Mouse (Mus musculus) heart, embryonic 10.5 days (tissue): ENCODE results near the gene Cryga. TPM values are rescaled to one million over a fixed set of nuclear protein-coding genes. Genes with fewer than 3 reads are reported as not detected.

Experiments
- DNase-seq: peaks from one replicate; pipeline ENCODE4 v3.0.0-alpha.2; 2017; ENCODE audit warnings: low spot score
- H3K27ac ChIP-seq: fragments of 300-500 bp; sonication (generic); 2 replicates; pipeline ENCODE4 v1.5.1; 2016; ENCODE audit warnings: mild to moderate bottlenecking
- H3K27me3 ChIP-seq: fragments of 300-500 bp; sonication (generic); 2 replicates; pipeline ENCODE4 v1.6.1; 2016; ENCODE audit warnings: mild to moderate bottlenecking; ENCODE audit not compliant: poor library complexity, insufficient read depth, severe bottlenecking
- H3K36me3 ChIP-seq: fragments of 300-500 bp; sonication (generic); 2 replicates; pipeline ENCODE4 v1.6.1; 2016; ENCODE audit warnings: mild to moderate bottlenecking, moderate library complexity
- H3K4me1 ChIP-seq: fragments of 300-500 bp; sonication (generic); 2 replicates; pipeline ENCODE4 v1.6.1; 2016; ENCODE audit warnings: mild to moderate bottlenecking
- H3K4me3 ChIP-seq: fragments of 300-500 bp; sonication (generic); 2 replicates; pipeline ENCODE4 v1.5.1; 2016; ENCODE audit warnings: mild to moderate bottlenecking, moderate library complexity
- H3K9me3 ChIP-seq: fragments of 300-500 bp; sonication (generic); 2 replicates; pipeline ENCODE4 v1.6.1; 2016; ENCODE audit warnings: mild to moderate bottlenecking, moderate library complexity
- WGBS: fragments of 180-500 bp; shearing (Covaris S2); methylation state at CpG from one replicate; pipeline ENCODE4 v1.1.7; 2016; 5-methylcytosine and 5-hydroxymethylcytosine counted together
- polyA plus RNA-seq: library from polyadenylated mRNA; unstranded; fragments of >200 nt; fragmentation: Nextera tagmentation; extraction: Ambion mirVana; gene quantifications from 2 replicates; pipeline ENCODE4 v1.2.1, GENCODE M21; 2016

Gene Cryga
- polyA plus RNA-seq: not detected in 2 replicates

GRCm38 (mm10) chr1:65103273-65103672, at the start of gene Cryga:
TSS of gene Cryga (minus strand) at chr1:65103373.
- H3K27me3 ChIP-seq: no peaks in the 10 kb centered on the region
- no peaks in the 10 kb centered on the region for H3K36me3 ChIP-seq
- H3K27ac ChIP-seq: no peak within 1 kb of the TSS
- no peaks in the 10 kb centered on the region for H3K4me1 ChIP-seq
- H3K4me3 ChIP-seq: no peak within 1 kb of the TSS
- no peaks in the 10 kb centered on the region for H3K9me3 ChIP-seq
- 86% methylated on average over 11 of the region's 11 CpGs for WGBS
- no peak for DNase-seq

DNA sequence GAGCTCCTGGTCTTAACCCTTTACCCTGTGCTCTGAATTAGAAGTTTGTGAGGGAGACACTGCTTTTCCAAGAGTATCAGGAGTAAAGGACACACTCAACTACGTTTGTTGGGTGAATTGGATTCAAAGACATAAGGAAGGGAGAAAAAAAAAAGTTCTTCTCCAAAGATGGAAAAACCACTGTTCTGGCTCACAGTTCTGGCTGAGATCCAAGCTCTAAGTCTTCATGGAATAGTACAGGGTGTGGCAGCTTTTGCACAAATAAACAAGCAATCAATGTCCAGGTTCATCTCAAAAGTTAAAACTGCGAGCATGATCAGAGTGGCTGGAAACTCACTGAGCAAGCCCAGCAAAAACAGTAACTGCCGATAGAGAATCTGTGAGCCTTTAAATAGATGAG, 44.8 kb upstream of the Cryga start:
- 77% methylated on average over 3 of the region's 3 CpGs for WGBS
- H3K9me3 ChIP-seq: no peaks in the 10 kb centered on the region
- H3K27me3 ChIP-seq: no peaks in the 10 kb centered on the region
- H3K36me3 ChIP-seq: no peaks in the 10 kb centered on the region
- DNase-seq: no peak
- no peak overlapping the region for H3K27ac ChIP-seq
- no peaks in the 10 kb centered on the region for H3K4me1 ChIP-seq
- H3K4me3 ChIP-seq: no peak overlapping the region

DNA sequence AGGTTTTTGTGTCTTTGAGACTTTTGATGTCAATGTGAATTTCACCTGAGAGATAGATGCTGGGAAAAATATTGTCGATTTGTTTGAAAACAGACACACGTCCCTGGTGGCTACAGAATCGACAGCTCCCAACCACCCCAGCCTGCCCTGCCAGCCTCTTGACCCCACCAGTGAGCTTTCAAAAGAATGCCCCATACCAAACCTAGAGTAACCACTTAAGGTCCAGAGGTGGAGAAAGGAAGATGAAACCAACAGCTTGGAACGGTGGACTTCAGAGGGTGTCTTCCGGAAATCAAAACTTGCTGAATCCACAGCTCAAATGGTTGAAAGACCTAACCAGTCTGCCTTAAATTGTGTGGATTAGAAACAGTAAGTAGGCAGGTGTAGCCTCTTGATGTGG, 44.2 kb upstream of the Cryga start:
- WGBS: 88% methylated on average over 5 of the region's 5 CpGs
- Histone ChIP-seq H3K4me1 (no peaks in the 10 kb centered on the region), H3K4me3 (no peak overlapping the region), H3K9me3 (no peaks in the 10 kb centered on the region), H3K36me3 (no peaks in the 10 kb centered on the region), H3K27ac (no peak overlapping the region), H3K27me3 (no peaks in the 10 kb centered on the region)
- no peak for DNase-seq

- Histone ChIP-seq H3K4me1 (no peaks in the 10 kb centered on the region), H3K36me3 (no peaks in the 10 kb centered on the region), H3K27ac (no peak overlapping the region), H3K27me3 (no peaks in the 10 kb centered on the region), H3K4me3 (no peak overlapping the region), H3K9me3 (no peaks in the 10 kb centered on the region)
- 33% methylated on average over 2 of the region's 2 CpGs for WGBS
- DNase-seq: no peak
Observed at GRCm38 (mm10) chr1:65146601-65147000, 43.4 kb upstream of the Cryga start.

- H3K36me3 ChIP-seq: no peaks in the 10 kb centered on the region
- H3K4me1 ChIP-seq: no peaks in the 10 kb centered on the region
- 95% methylated on average over 2 of the region's 2 CpGs for WGBS
- no peaks in the 10 kb centered on the region for H3K27me3 ChIP-seq
- H3K27ac ChIP-seq: no peak overlapping the region
- DNase-seq: no peak
- no peak overlapping the region for H3K4me3 ChIP-seq
- no peaks in the 10 kb centered on the region for H3K9me3 ChIP-seq
Observed at GRCm38 (mm10) chr1:65144783-65145182, 41.6 kb upstream of the Cryga start.

- Histone ChIP-seq H3K9me3 (no peaks in the 10 kb centered on the region), H3K4me3 (no peak overlapping the region), H3K36me3 (no peaks in the 10 kb centered on the region), H3K27me3 (no peaks in the 10 kb centered on the region), H3K27ac (no peak overlapping the region), H3K4me1 (no peaks in the 10 kb centered on the region)
- 83% methylated on average over 6 of the region's 6 CpGs for WGBS
- DNase-seq: no peak
Observed at GRCm38 (mm10) chr1:65137560-65137959, 34.4 kb upstream of the Cryga start.

DNA sequence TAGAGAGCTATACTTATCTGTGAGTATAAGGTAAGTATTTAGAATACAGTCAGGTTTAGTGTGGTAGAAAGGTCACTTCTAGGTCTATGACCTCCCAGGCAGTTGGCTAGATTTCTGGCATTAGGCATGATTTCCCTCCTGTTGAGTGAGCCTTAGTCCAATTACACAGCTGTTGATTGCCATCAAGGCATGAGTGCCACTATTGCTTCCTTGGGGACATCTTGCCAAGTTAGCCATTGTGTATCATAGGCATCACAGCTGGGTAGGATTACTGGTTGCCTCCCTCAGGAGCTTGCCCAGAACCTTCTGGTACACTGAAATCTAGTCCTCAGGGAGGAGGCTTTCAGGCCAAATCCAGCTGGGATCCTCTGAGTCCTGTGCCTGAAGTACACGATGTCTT, 29.7 kb upstream of the Cryga start:
- no peaks in the 10 kb centered on the region for H3K27me3 ChIP-seq
- WGBS: 88% methylated on average over 1 of the region's 1 CpGs
- no peaks in the 10 kb centered on the region for H3K9me3 ChIP-seq
- no peaks in the 10 kb centered on the region for H3K4me1 ChIP-seq
- no peaks in the 10 kb centered on the region for H3K36me3 ChIP-seq
- DNase-seq: no peak
- no peak overlapping the region for H3K4me3 ChIP-seq
- no peak overlapping the region for H3K27ac ChIP-seq

DNA sequence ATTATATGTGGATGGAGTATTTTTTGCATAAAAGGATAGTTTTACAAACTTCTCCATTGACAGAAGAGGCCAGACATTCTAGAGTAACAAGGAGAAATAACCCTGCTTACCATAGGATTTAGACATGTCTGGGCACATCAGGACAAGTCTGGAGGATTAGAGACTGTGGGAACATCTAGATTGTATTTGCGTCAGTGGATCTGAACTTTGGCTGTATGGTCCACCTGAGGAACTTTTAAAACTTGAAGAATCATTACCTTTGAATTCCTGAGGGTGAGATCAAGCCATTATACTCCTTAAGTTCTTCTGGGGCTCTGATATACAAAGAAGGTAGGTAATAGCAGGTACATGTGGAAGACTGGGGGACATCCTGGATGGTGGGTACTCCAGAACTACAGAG, 28.5 kb upstream of the Cryga start:
- H3K9me3 ChIP-seq: no peaks in the 10 kb centered on the region
- DNase-seq: no peak
- H3K36me3 ChIP-seq: no peaks in the 10 kb centered on the region
- H3K27ac ChIP-seq: no peak overlapping the region
- H3K4me3 ChIP-seq: no peak overlapping the region
- no peaks in the 10 kb centered on the region for H3K4me1 ChIP-seq
- whole genome bisulfite sequencing: 78% methylated on average over 1 of the region's 1 CpGs
- no peaks in the 10 kb centered on the region for H3K27me3 ChIP-seq

- Histone ChIP-seq H3K36me3 (no peaks in the 10 kb centered on the region), H3K4me3 (no peak overlapping the region), H3K4me1 (no peaks in the 10 kb centered on the region), H3K27me3 (no peaks in the 10 kb centered on the region), H3K9me3 (no peaks in the 10 kb centered on the region), H3K27ac (no peak overlapping the region)
- no peak for DNase-seq
- 70% methylated on average over 3 of the region's 3 CpGs for WGBS
Observed at GRCm38 (mm10) chr1:65130226-65130625, 27.1 kb upstream of the Cryga start.

- H3K9me3 ChIP-seq: no peaks in the 10 kb centered on the region
- H3K27me3 ChIP-seq: no peaks in the 10 kb centered on the region
- DNase-seq: no peak
- no peak overlapping the region for H3K4me3 ChIP-seq
- WGBS: 81% methylated on average over 3 of the region's 3 CpGs
- H3K4me1 ChIP-seq: no peaks in the 10 kb centered on the region
- H3K36me3 ChIP-seq: no peaks in the 10 kb centered on the region
- no peak overlapping the region for H3K27ac ChIP-seq
Observed at GRCm38 (mm10) chr1:65129634-65130180, 26.5 kb upstream of the Cryga start.

- Histone ChIP-seq H3K36me3 (no peaks in the 10 kb centered on the region), H3K9me3 (no peaks in the 10 kb centered on the region), H3K4me3 (peak within 1 kb of the TSS; percentile 43), H3K27ac (no peak within 1 kb of the TSS), H3K27me3 (no peaks in the 10 kb centered on the region), H3K4me1 (no peaks in the 10 kb centered on the region)
- WGBS: 32% methylated on average over 9 of the region's 9 CpGs
- no peak for DNase-seq
Observed at GRCm38 (mm10) chr1:65122574-65123372, 19.6 kb upstream of the Cryga start, which contains the start of gene D630023F18Rik. TSS of gene D630023F18Rik (minus strand) at chr1:65123214.

GRCm38 (mm10) chr1:65119438-65119837, 16.3 kb upstream of the Cryga start, which contains the start of gene Gm28845:
TSS of gene Gm28845 (minus strand) at chr1:65119558.
- Histone ChIP-seq H3K36me3 (no peaks in the 10 kb centered on the region), H3K4me1 (no peaks in the 10 kb centered on the region), H3K9me3 (no peaks in the 10 kb centered on the region), H3K4me3 (no peak within 1 kb of the TSS), H3K27me3 (no peaks in the 10 kb centered on the region), H3K27ac (no peak within 1 kb of the TSS)
- no peak for DNase-seq
- WGBS: 68% methylated on average over 1 of the region's 1 CpGs

DNA sequence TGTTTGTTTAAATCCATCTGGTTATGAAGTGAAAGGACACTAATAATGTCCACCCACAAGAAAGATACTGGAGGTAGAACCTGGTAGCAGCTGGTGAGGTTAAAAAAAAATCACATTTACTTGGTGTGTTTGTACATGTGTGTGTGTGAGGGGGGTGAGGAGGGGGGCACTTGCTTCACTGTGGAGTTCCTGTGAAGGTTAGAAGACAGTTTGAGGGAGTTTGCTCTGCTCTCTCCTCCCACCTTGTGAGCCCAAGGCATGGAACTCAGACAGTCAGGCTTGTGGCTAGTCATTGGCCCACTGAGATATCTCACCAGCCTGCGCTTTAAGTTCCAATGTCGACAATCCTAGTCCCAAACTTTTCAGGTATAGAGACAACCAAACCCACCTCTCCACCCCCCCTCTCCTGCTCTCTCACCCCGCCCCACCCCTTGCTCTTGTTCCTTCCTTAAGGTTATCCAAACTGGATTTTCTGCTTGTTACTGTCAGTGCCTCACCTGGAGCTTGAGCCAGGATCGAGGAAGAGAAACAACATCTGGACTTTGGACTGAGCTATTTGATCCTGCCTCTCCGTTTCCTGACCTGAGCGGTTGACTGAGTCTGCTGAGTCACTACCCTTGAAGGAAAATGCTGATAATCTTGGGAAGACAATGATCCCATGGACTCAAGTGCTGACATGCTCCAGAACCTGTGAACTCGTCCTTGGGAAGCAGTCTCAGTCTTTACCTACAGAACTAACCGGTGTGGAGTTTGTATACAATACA, 15.2 kb upstream of the Cryga start:
- Histone ChIP-seq H3K27me3 (no peaks in the 10 kb centered on the region), H3K4me3 (no peak overlapping the region), H3K9me3 (no peaks in the 10 kb centered on the region), H3K36me3 (no peaks in the 10 kb centered on the region), H3K27ac (no peak overlapping the region), H3K4me1 (no peaks in the 10 kb centered on the region)
- 60% methylated on average over 8 of the region's 8 CpGs for WGBS
- DNase-seq: no peak
